ENCODE assay signal across 8 mouse cellular contexts in the genomic region with DNA sequence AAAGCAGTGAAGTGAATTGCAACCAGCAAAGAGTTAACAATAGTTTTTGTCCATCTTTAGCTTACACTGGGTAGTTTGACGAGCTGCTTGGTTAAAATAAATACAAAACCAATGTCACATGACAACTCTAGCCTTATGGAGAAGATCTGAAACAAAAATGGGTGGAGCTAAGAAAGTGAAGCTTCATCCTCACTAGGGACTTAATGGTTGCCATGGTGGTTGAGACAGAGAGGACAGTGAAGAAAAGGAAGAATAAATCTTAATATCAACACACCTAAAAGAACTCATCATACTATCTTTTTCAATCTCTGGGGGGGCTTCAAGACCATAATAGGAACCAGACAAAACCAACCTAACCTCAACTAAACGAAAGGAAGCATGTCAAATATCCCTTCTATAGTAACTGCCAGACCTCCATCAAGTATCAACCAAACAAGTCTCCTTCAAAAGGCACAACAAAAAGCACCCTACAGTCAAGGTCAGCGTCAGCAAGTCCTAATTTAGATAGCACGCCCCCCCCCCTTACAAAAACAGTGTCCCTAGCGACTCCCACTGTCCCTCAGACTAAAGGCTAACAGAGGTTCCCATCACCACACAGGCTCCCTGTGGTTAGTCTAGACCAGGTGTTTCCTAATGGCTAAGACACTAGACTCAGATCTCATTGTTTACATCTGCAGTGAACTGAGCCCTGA. TPM values are rescaled to one million over a fixed set of nuclear protein-coding genes. Genes with fewer than 3 reads are reported as not detected.
DNase-seq lines count a peak whose midpoint lies in the region; ATAC-seq and TF ChIP-seq lines count a peak whose summit lies in the region.

No protein-coding gene starts in this region.

- WGBS in heart, embryonic 16.5 days, result under 1% methylated on average over 5 of the region's 5 CpGs
- under 1% methylated on average over 5 of the region's 5 CpGs for WGBS in forebrain, embryonic 13.5 days
- 2% methylated on average over 5 of the region's 5 CpGs for WGBS in midbrain, embryonic 10.5 days

- H3K4me2 ChIP-seq in heart, embryonic 16.5 days (ENCODE audit: low read depth, low read length), result peak overlapping the region; percentile 82
- H3K4me2 ChIP-seq in forebrain, embryonic 13.5 days, result peak overlapping the region; percentile 87

- no peak for ATAC-seq in heart, embryonic 16.5 days (replicated peaks; ENCODE audit: extremely low read depth, insufficient read depth, low FRiP score)
- ATAC-seq in G1E (ENCODE audit: extremely low read depth, insufficient number of reproducible peaks, low FRiP score, poor library complexity, severe bottlenecking), result no peak
- no peak for ATAC-seq in forebrain, embryonic 13.5 days

- H3K27ac ChIP-seq in heart, embryonic 16.5 days (ENCODE audit: low read length), result peak overlapping the region; percentile 77
- no peak overlapping the region; the same call in 1 of the 2 replicates for H3K27ac ChIP-seq in forebrain, embryonic 13.5 days
- peak overlapping the region; percentile 99 for H3K27ac ChIP-seq in midbrain, embryonic 10.5 days (replicated peaks)

- peak overlapping the region; percentile 94 for H3K4me3 ChIP-seq in heart, embryonic 16.5 days (ENCODE audit: low read length)
- peak overlapping the region; percentile 99 for H3K4me3 ChIP-seq in G1E (ENCODE audit: low read depth, low read length)
- H3K4me3 ChIP-seq in forebrain, embryonic 13.5 days, result peak overlapping the region; percentile 100
- peak overlapping the region; percentile 99 for H3K4me3 ChIP-seq in midbrain, embryonic 10.5 days

- peaks cover 46% of the 10 kb centered on the region for H3K36me3 ChIP-seq in heart, embryonic 16.5 days (ENCODE audit: control insufficient read depth, insufficient read depth)
- H3K36me3 ChIP-seq in G1E (replicated peaks), result peaks cover 78% of the 10 kb centered on the region
- H3K36me3 ChIP-seq in forebrain, embryonic 13.5 days (ENCODE audit: poor library complexity, severe bottlenecking), result peaks cover 59% of the 10 kb centered on the region
- H3K36me3 ChIP-seq in midbrain, embryonic 10.5 days, result peaks cover 68% of the 10 kb centered on the region

- intact Hi-C loops in heart, postnatal 14 days (cut with DNase I), result loop anchor here (5.0 to 10.0 kb wide), 3 partner anchors 85 to 1127 kb away; partner anchors contain the start of genes Ddx39b, Rxrb and Slc39a7

- no peaks in the 10 kb centered on the region for H3K27me3 ChIP-seq in heart, embryonic 16.5 days (ENCODE audit: control insufficient read depth, insufficient read depth, low read length)
- no peaks in the 10 kb centered on the region for H3K27me3 ChIP-seq in G1E (ENCODE audit: insufficient read depth, low read length)
- H3K27me3 ChIP-seq in forebrain, embryonic 13.5 days, result no peaks in the 10 kb centered on the region
- no peaks in the 10 kb centered on the region for H3K27me3 ChIP-seq in midbrain, embryonic 10.5 days (ENCODE audit: low read depth, poor library complexity, severe bottlenecking)

- peak overlapping the region; percentile 91 for H3K9ac ChIP-seq in heart, embryonic 16.5 days (ENCODE audit: low read length)
- peak overlapping the region; percentile 96 for H3K9ac ChIP-seq in forebrain, embryonic 13.5 days

- H3K9me3 ChIP-seq in heart, embryonic 16.5 days (replicated peaks; ENCODE audit: control insufficient read depth, low read length), result no peaks in the 10 kb centered on the region
- H3K9me3 ChIP-seq in G1E (replicated peaks), result no peaks in the 10 kb centered on the region
- no peaks in the 10 kb centered on the region for H3K9me3 ChIP-seq in forebrain, embryonic 13.5 days (replicated peaks)
- H3K9me3 ChIP-seq in midbrain, embryonic 10.5 days (replicated peaks), result no peaks in the 10 kb centered on the region

- H3K4me1 ChIP-seq in heart, embryonic 16.5 days (ENCODE audit: control insufficient read depth, insufficient read depth, low read length), result peaks cover 15% of the 10 kb centered on the region
- H3K4me1 ChIP-seq in G1E (ENCODE audit: insufficient read depth, low read depth, low read length), result peaks cover 41% of the 10 kb centered on the region
- peaks cover 32% of the 10 kb centered on the region for H3K4me1 ChIP-seq in forebrain, embryonic 13.5 days
- H3K4me1 ChIP-seq in midbrain, embryonic 10.5 days, result peaks cover 33% of the 10 kb centered on the region

- no peak for TF ChIP-seq CTCF in G1E (IDR thresholded peaks at IDR 0.05; ENCODE audit: low read depth, low read length)

- DNase-seq in heart, postnatal 14 days, result no peak
- peak; percentile 55 for DNase-seq in G1E (ENCODE audit: low spot score)
- no peak for DNase-seq in midbrain, embryonic 10.5 days (ENCODE audit: low spot score)
- no peak for DNase-seq in right cerebral cortex, adult 18-20 months
- DNase-seq in right cerebral cortex, postnatal 14 days, result no peak
- DNase-seq in thymus, adult 18-20 months, result no peak

RNA-seq across cellular contexts. Expression of gene H2-DMa, which starts 1.8 kb away (rescaled TPM):
- polyA plus RNA-seq in heart, embryonic 16.5 days (2015; fragmentation: Nextera tagmentation; extraction: Ambion mirVana), result 10.9 and 13.8 TPM in 2 replicates
- total RNA-seq in heart, postnatal 14 days (2021), result 1 to 10 TPM; 3.5 to 4.0 TPM
- total RNA-seq in G1E (2014; fragmentation: Nextera tagmentation) (11.0 and 16.1 TPM in 2 replicates), G1E (2017) (2.8 and 3.8 TPM in 2 replicates)
- 0.62 and 1.3 TPM in 2 replicates for polyA plus RNA-seq in G1E (2012)
- polyA plus RNA-seq in forebrain, embryonic 13.5 days (2015; fragmentation: Nextera tagmentation; extraction: Ambion mirVana), result 8.7 and 10.0 TPM in 2 replicates
- 6.4 and 9.5 TPM in 2 replicates for polyA plus RNA-seq in midbrain, embryonic 10.5 days (2016; fragmentation: Nextera tagmentation; extraction: Ambion mirVana)

RNA-seq across cellular contexts. Expression of gene Brd2, which starts 4.9 kb away (rescaled TPM):
- polyA plus RNA-seq in heart, embryonic 16.5 days (2015; fragmentation: Nextera tagmentation; extraction: Ambion mirVana), result 69.4 and 71.9 TPM in 2 replicates
- total RNA-seq in heart, postnatal 14 days (2021), result 10 to 100 TPM; 93.2 to 99.4 TPM
- 336 and 447 TPM in 2 replicates for total RNA-seq in G1E (2014; fragmentation: Nextera tagmentation)
- 214 and 244 TPM in 2 replicates for total RNA-seq in G1E (2017)
- 198 and 298 TPM in 2 replicates for polyA plus RNA-seq in G1E (2012)
- 124 and 125 TPM in 2 replicates for polyA plus RNA-seq in forebrain, embryonic 13.5 days (2015; fragmentation: Nextera tagmentation; extraction: Ambion mirVana)
- 126 and 137 TPM in 2 replicates for polyA plus RNA-seq in midbrain, embryonic 10.5 days (2016; fragmentation: Nextera tagmentation; extraction: Ambion mirVana)

RNA-seq across cellular contexts. Expression of gene H2-Oa, which starts 25.4 kb away (rescaled TPM):
- 0.97 and 3.1 TPM in 2 replicates for polyA plus RNA-seq in heart, embryonic 16.5 days (2015; fragmentation: Nextera tagmentation; extraction: Ambion mirVana)
- total RNA-seq in heart, postnatal 14 days (2021), result under 1 TPM; 0.33 to 0.54 TPM
- total RNA-seq in G1E (2014; fragmentation: Nextera tagmentation) (not detected in 2 replicates), G1E (2017) (0.11 TPM in 1 of 2 replicates, not detected in the other)
- not detected in 2 replicates for polyA plus RNA-seq in G1E (2012)
- not detected in 2 replicates for polyA plus RNA-seq in forebrain, embryonic 13.5 days (2015; fragmentation: Nextera tagmentation; extraction: Ambion mirVana)
- 0.37 and 0.50 TPM in 2 replicates for polyA plus RNA-seq in midbrain, embryonic 10.5 days (2016; fragmentation: Nextera tagmentation; extraction: Ambion mirVana)

RNA-seq across cellular contexts. Expression of gene H2-DMb2, which starts 25.5 kb away (rescaled TPM):
- 2.5 and 6.1 TPM in 2 replicates for polyA plus RNA-seq in heart, embryonic 16.5 days (2015; fragmentation: Nextera tagmentation; extraction: Ambion mirVana)
- total RNA-seq in heart, postnatal 14 days (2021), result 1 to 10 TPM in 1 of 2 experiments, under 1 TPM in 1; 0.96 to 1.6 TPM
- not detected in 2 replicates for total RNA-seq in G1E (2014; fragmentation: Nextera tagmentation)
- not detected in 2 replicates for total RNA-seq in G1E (2017)
- not detected in 2 replicates for polyA plus RNA-seq in G1E (2012)
- 0.20 TPM in 1 of 2 replicates, not detected in the other for polyA plus RNA-seq in forebrain, embryonic 13.5 days (2015; fragmentation: Nextera tagmentation; extraction: Ambion mirVana)
- polyA plus RNA-seq in midbrain, embryonic 10.5 days (2016; fragmentation: Nextera tagmentation; extraction: Ambion mirVana), result 0.12 TPM in 1 of 2 replicates, not detected in the other

RNA-seq across cellular contexts. Expression of gene H2-DMb1, which starts 35.3 kb away (rescaled TPM):
- 2.3 and 4.0 TPM in 2 replicates for polyA plus RNA-seq in heart, embryonic 16.5 days (2015; fragmentation: Nextera tagmentation; extraction: Ambion mirVana)
- 1 to 10 TPM; 1.4 to 1.8 TPM for total RNA-seq in heart, postnatal 14 days (2021)
- total RNA-seq in G1E (2014; fragmentation: Nextera tagmentation) (not detected in 2 replicates), G1E (2017) (0.41 and 0.44 TPM in 2 replicates)
- polyA plus RNA-seq in G1E (2012), result 0.06 and 0.10 TPM in 2 replicates
- 0.20 TPM in 1 of 2 replicates, not detected in the other for polyA plus RNA-seq in forebrain, embryonic 13.5 days (2015; fragmentation: Nextera tagmentation; extraction: Ambion mirVana)
- 0.39 TPM in 1 of 2 replicates, not detected in the other for polyA plus RNA-seq in midbrain, embryonic 10.5 days (2016; fragmentation: Nextera tagmentation; extraction: Ambion mirVana)
